Mouse (Mus musculus) right cerebral cortex, postnatal 10 days (tissue): ENCODE results near the gene Cd200r3.

ENCODE experiments used
- DNase-seq, 2 experiments: peaks; one replicate each; pipeline ENCODE4 v3.0.0; 2021; ENCODE audit warnings: low spot score in 2 of 2

The Cd200r3 gene

GRCm38 (mm10) chr16:44988667-44989357 lies 45.3 kb downstream of the Cd200r3 start:
- DNase-seq: no peak

DNA sequence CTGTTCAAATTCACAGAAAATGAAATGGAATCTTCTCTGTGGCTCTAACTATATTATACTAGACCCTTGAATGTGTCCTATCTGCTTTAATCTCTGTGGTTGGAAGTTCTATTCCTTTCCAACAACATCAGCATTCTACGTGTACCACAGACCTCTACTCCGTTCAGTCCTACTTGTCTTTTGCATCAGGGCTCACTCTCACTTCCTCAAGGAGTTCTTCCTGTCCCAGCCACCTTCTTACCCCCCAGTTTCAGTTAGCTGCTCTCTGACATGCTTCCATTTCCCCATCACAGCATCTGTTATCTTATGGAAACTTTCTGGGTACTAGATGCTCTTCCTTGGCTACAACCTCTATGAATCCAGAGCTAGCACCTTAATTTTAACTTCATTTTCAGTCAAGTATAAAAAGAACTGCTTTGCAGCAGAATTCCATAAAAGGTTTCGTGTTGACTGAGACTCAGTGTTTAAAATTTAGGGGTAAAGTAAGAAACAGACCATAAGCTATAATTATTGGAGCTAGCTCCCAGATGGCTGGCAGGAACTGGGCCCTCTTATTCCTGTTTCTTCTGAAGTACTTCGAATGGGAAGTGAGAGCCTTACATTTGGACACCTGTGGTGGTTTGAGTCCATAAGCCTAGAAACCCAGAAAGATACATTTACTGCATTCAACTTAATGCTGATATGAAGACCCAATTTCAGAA lies 50.0 kb downstream of the Cd200r3 start:
- DNase-seq: no peak

DNA sequence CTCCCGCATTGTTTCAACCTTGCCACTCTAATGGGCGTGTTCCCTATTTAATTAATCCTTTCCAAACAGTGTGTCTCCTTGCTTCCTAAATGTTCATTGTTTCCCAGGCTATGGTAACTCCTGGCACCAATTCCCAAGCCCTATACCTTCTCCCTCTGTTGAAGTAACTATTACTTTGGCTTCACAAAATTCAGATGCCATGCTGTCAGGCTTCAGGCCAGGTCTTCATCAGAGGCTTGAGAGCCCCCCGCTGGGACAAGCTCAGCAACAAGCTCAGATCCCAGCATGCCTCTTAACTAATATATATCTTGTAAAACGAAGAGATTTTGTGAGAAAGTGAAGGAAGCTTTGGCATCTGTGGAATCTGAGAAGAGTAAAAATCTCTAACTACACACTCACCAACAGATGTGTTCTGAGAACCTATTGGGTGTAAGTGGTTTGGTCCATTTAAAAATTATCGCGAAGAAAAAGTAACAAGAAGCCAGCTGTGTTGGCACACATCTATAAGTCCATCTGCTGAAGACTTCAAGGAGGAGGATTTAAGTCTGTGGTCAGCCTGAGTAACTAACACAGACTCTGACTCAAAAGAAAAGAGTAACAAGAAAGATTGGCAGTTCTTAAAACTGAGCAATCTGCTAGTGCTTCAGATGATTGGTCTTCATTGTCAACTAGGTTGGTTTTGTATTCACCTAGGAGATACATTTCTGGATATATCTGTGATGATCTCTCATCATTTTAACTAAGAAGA lies 50.9 kb downstream of the Cd200r3 start:
- no peak for DNase-seq

- DNase-seq: no peak
These were observed 51.6 kb downstream of the Cd200r3 start for GRCm38 (mm10) chr16:44995111-44995510.

DNA sequence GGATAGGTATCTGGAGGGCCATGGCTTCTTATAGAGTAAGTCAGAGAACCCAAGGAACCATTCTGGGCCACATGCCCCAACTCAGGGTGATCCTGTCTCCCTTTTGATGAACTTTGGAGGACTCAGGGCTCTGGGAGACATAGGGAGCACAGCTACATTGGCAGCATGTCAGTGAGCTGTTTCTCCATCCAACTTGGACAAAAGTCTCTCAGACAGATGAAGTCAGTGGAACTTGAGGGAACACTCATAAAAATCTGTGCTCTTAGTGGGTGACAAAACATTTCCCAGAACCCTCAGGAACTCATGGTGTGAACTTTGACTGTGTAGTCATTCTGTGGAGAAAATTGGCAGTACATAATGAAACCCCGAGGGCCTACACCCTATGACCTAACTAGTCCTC lies 53.2 kb downstream of the Cd200r3 start:
- DNase-seq: no peak

DNA sequence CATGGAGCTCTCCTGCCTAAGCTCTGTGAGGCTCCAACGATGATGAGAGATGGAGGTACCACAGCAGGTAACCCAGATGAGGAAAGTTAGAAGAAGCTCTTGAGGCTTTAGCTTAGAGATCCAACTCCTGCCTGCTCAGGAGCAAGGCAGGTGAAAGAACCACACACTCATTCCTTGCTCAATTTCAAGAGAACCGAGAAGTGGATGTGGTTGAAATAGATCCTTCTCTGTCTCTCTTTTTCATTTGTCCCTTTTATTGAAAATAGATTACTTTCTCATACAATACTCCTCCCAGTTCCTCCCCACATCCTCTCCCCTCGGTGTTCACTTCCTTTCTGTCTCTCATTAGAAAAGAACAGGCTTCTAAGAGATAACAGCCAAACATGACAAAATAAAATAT lies 56.1 kb downstream of the Cd200r3 start:
- DNase-seq: no peak

GRCm38 (mm10) chr16:45004443-45004842 lies 61.0 kb downstream of the Cd200r3 start:
- DNase-seq: no peak

- no peak for DNase-seq
These were observed 61.8 kb downstream of the Cd200r3 start for GRCm38 (mm10) chr16:45005280-45005679.

DNA sequence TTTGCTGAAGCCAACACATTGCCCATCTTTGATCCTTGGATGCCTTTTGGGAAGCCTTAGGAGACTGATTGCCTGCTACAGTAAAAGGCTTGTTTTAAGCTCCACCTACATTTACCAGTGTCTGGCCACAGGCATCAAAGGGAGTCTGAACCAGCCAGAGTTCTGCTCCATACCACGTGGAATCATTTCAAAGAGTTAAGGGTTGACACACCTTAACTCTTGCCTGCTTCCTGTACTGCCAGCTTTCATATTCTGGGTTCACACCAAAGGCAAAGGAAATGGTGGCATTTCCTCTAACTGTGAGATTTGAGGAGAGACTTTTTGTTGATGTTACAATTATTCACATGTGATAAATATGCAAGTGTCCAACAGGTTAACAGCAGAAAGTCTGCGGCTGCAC lies 63.5 kb downstream of the Cd200r3 start:
- DNase-seq: no peak

DNA sequence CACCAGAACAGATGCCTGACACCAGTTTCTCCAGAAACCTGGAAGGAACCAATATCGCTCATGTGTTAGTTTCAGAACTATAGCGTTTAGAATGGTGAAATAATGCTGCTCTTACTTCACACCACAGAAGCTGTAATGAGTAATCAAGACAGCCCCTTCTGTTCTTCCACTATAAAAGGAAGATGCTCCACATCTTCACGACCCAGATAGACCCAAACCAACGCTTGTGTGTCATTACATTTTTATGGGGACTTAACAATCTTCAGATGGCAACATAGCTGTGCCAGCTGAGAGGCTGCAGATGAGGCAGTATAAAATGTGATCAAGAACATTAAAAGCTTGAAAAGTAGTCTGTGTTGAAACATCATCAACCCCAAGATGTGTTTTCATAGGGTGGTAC lies 64.3 kb downstream of the Cd200r3 start:
- no peak for DNase-seq

DNA sequence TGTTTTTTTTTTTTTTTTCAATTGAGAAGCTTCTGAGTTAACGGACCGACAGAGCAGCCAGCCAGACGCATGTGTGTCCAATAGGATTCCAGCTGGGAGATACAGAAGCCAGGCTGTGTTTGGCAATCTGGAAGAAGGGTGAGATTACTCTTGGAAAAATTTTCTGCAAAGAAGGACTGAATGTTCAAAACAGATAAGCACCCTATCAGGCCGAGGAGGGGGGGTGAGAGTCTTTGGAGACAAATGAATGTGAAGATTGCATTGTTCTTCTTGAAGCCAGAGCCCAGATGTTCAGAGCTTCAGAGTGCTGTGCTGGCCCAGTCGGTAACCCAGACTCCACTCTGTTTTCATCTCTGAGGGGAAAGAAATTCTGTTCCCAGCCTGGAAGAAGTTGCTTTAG lies 66.2 kb downstream of the Cd200r3 start:
- no peak for DNase-seq

DNA sequence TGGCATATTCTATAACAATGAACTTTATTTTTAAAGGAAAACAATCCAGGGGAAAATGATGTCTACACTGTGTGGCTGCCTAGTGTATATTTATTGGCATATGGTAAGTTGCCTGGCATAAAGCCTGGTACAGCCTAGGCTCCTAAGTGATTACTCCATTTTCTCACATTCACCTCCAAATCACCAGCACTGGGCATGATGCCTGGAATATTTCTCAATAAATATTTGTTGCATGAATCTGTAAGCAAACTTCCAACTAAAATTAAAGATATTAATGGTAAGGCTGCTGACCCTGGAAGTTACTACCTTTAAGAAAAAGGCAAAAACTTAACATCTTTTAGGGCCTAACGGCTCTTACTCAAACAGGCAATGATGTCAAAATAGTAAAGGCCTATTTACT lies 72.1 kb downstream of the Cd200r3 start:
- no peak for DNase-seq

DNA sequence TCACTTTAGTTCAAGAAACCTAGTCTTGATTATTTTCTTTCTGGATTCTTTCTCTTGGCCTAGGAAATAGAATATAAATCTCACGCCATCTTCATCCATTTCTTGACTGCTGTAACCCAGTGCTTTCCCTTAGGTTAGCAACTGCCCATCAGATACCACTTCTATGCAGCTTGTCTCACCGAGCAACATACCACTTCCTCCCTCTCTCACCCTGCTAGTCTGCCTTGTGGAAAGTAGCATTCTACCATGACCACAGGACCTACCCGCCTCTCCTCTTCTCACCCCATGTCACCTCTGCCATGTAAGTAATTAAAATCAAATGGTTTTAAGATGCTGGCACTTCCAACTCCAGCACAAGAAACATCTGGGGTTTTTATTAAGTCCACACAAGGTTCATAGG lies 73.0 kb downstream of the Cd200r3 start:
- no peak for DNase-seq

GRCm38 (mm10) chr16:45018868-45019267 lies 75.4 kb downstream of the Cd200r3 start:
- no peak for DNase-seq

DNA sequence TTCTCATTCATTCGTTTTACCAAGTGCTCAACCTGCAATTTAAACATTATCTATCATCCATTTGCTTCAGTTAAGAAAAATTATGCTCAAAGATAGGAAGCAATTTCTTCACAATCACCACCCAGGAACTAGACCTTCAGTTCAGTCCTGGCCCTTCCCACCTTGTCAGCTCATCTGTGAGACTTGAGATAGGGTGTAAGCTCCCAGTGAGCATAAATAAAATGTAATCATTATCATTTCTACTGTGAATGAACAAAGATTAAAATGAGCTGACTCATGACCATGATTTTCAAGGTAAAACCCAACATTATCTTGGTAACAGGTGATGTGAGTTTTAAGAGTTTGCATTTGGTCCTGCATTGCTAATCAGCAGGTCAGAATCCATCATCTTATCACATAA lies 76.6 kb downstream of the Cd200r3 start:
- no peak for DNase-seq

DNA sequence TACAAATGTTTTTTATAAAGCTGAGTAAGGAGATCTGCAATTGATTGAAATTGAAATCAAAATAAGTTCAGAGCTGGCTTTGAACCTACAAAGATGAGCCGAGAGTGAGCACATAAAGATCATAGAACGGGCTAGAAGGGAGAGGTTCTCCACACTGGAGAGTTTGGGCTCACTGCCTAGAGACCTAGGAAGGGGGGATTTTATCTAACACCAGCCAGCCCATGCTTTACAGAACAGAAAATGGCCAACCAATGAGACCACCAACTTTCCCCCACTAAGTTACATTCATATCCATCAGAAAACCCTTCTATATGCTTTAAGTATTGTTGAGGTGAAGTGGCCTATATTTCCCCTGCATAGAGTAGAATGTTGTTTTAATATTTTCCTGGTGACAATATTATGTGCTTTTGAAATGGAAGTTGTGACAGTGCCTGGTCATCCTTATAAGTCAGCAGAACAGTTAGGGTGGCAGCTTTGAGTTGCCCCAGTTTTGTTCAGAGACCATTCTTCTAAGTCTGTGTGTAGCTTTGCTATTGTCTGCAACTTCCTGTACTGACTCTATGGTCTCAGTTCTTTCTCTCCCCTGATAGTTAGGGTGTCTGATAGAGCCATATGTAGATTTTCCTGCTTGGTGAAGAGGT lies 77.3 kb downstream of the Cd200r3 start:
- DNase-seq: no peak

DNA sequence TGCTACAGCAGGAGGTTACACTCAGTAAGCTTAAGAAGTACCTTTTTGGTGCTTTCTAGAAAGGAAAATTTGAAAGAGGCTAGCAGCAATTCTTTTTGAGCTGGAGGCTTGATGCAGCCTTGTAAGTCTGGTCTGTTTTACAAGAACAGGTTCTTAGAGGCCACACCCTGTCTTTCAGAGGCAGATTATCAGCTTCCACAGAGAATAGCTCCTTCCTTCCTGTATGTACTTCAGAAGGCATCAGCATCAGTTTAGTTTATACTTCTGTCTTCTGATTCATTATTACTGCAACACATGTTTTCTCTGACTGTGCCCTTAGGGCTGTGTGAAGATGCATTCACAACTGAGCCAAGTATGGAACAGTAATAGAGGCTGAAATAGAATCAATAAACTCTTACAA lies 78.0 kb downstream of the Cd200r3 start:
- DNase-seq: no peak

DNA sequence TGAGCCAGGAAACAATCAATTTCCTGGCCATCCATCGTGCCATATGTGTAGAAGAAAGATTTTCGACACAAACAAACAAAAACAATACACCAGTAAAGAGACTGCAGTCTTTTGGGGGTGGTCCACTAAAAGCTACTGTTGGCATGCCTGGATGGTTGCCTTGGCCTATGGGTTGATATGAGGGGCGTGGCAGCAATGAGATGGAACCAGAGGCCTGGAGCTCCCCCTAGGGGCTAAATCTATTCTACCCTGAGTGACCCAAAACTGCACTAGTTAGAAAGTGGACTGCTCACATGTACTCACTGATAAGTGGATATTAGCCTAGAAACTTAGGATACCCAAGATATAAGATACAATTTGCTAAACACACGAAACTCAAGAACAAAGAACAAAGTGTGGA lies 80.4 kb downstream of the Cd200r3 start:
- DNase-seq: peak in 1 of 2 experiments; percentile 27

- DNase-seq: no peak
These were observed 81.8 kb downstream of the Cd200r3 start for GRCm38 (mm10) chr16:45025321-45025720.

DNA sequence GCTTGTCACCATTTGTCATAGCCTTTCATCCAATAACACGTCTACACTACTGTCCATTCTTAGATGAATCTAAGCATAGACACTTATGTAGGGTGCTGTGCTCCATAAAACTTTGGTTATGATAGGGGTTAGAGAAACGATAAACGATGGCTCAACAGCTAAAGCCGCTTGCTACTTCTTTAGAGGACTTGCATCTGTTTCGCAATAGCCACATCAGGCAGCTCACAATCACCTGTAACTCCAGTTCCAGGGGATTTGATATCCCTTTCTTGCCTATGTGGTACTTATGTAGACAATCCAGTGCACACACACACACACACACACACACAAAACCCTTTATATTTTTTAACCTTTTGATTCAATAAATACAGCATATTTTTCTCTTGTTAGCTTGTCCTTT lies 85.6 kb downstream of the Cd200r3 start:
- no peak for DNase-seq

- no peak for DNase-seq
These were observed 86.0 kb downstream of the Cd200r3 start for GRCm38 (mm10) chr16:45029493-45029892.

DNA sequence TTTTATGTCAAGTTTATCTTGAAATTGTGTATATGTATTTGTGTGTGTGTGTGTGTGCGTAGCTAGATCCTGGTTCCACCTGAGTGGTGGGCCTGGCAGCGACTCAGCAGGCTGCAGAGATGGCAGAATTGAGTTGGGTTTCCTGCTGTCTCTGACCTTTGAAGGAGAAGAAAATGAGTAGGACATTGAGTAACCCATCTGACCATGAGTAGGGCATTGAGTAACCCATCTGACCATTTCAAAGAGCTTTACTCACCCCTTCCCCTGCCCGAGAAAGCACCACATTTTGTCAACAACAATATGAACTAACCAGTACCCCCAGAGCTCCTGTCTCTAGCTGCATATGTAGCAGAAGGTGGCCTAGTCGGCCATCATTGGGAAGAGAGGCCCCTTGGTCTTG lies 86.6 kb downstream of the Cd200r3 start:
- no peak for DNase-seq
